Mouse (Mus musculus) spleen, postnatal 14 days (tissue): ENCODE data around the gene Mapk1.

Experiments used
- DNase-seq, 2 experiments: peaks; one replicate each; pipeline ENCODE4 v3.0.0; 2021 to 2022; ENCODE audit warnings: low spot score in 2 of 2

Mapk1 gene

DNA sequence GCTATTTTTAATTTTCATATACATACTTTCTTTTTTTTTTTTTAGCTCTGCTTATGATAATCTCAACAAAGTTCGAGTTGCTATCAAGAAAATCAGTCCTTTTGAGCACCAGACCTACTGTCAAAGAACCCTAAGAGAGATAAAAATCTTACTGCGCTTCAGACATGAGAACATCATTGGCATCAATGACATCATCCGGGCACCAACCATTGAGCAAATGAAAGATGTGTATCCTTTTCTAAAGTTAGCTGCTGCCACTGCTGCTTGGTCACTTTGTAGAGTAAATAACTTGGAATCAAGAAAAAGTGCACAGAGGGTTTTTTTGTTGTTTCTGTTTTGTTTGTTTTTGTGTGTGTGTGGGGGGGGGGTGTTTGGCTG lies 32.7 kb downstream of the Mapk1 start:
- no peak for DNase-seq

DNA sequence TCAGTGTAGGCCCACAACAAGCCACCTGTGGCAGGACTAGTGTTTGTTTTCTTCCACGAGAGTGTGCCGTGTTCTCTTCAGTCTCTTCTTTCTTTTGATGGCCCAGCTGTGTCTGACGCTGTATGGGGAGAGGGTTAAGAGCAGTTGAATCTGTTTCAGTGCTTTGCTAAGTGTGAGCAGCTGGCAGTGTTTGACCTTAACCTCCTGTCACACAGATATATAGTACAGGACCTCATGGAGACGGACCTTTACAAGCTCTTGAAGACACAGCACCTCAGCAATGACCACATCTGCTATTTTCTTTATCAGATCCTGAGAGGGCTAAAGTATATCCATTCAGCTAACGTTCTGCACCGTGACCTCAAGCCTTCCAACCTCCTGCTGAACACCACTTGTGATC lies 34.9 kb downstream of the Mapk1 start:
- no peak for DNase-seq

DNA sequence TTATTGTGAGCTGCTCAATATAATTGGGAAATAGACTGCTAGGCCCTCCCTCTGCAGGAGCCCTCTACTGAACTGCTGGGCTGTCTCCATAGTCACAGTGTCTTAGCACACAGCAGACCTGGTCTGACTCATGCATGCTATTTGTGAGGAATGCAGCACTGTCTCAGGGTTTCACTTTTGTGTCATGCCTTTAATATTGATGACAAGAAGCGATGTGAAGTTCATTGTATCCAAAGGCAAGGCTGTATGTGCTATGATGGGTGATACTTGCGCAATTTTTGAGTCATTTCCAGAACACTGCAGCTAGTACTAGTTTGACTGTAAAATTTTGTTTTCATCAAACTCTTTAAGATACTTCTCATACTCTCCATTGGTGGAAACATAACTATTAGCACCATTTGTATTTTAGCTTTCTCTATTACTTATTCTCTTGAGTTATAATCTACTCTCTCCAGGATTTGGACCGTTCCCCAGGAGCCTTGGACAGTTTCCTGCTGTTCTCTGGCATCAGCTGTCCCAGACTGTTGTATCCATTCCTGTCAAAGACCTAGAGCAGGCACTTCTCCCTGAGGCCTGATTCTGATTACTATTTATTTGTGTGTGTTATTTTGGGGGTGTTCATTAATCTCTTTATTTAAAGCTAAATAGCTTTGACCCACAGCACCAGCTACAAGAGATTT lies 41.4 kb downstream of the Mapk1 start:
- DNase-seq: no peak

DNA sequence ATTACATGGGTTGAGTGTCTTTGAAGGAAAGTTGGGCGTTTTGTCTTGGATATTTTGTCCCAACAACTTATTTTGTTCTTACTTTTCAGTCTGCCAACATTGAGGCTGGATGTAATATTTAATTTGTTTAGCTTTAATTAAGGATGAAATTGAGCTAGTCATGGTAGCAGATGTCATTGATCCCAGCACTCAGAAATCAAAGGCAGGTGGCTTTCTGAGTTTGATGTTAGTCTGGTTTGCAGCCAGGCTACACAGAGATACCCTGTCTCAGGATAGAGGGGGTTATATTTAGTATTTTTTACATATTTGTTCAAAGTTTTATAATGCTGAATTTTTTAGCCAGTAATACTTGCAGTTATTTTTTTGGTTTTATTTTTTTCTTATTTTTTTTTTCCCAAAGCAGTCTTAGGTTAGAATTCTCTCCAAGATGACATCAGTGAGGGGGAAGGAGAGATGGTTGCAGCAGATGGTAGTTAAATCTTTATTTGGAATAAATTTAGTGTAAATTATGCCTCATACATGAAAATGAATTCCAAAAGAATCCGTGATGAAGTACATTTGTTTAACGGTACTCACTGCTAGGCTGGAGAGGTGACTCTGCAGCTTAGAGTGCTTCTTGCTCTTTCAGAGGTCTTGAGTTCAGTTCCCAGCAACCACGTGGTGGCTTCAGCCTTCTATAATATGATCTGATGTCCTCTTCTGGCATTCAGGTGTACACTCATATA lies 47.0 kb downstream of the Mapk1 start:
- no peak for DNase-seq

DNA sequence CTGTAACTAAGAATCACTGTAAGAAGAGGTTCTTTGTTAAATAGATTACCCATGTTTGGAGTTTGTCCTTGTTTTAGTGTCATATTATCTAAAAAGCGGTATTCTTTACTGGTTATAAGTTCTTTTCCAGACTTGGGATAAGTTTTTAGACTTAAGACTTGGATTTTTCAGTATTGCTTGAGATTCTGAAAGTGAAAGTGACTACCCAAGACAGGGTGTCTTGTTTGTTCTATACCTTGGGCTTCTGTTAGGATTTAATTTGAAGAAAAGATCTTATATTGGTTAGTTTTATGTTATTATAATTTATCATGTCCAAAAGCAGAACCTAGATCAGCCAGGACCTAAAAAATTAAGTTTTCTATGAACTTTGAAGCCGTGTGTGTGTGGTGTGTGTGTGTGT lies 50.6 kb downstream of the Mapk1 start:
- no peak for DNase-seq

DNA sequence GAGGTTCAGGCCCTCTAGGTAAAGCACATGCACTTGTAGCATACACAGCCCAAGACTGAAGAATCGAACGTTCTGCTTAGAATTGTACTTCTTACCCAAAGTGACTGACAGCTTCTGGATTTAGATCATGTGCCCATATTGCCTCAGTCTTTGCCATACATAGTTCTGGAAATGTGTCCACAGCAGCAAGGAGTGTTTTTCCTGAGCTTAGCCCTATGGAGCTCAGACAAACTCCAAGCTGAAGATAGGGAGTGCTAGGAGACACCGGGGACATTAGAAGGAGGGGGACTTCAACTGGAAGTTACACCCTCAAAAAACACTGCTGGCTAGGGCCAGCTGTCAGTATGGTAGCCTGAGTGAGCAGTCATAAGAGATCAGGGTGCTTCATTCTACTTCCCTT lies 57.5 kb downstream of the Mapk1 start:
- DNase-seq: no peak

DNA sequence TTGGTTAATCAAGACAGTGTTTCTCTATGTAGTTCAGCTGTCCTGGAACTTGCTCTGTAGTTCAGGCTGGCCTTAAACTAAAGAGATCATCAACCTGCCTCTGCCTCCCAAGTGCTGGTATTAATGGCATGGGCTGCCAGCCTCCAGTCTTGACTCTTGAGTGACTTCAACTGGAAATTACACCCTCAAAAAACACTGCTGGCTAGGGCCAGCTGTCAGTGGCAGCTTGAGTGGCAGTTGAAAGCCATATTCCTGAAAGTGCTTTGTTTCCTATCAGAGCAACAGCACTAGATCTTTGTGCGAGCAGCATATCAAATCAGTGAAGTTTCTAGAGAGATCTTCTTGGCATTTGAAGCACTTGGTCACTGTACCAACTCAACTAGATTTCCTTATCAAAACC lies 58.2 kb downstream of the Mapk1 start:
- DNase-seq: no peak

DNA sequence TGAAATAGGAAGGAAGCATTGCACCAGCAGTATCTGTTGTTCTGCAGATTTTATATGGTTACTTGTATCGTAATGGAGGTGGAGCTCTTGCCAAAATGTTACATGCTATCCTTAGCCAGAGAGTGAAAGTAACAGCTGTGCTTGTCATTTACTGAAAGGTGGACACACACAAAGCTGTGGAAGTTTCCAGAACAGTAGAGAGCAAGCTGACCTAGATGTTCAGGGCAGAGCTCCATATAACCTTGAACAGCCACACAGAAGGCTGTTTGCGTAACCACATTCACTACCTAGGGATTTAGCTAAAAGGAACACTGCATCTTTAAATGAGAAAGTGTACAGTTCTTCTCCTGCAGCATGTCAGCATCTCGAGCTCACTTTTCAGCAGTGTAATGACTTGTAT lies 61.1 kb downstream of the Mapk1 start:
- no peak for DNase-seq

DNA sequence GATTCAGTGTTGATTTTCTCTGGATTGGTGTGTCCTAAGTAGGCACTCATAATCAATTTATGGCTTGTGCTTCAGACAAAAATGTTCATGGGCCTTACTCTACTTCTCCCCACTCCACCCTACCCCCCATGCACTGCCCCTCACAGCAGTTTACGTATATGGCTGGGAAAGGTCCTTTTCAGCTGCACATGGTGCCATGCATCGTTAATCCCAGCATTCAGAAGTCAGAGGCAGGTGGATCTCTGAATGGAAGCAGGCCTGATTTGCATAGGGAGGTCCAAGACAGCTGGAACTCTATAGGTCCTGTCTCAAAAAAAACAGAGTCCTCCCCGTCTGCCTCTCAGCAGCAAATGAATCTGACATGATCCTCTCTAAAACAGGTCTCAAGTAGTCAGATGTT lies 62.1 kb downstream of the Mapk1 start:
- DNase-seq: no peak

DNA sequence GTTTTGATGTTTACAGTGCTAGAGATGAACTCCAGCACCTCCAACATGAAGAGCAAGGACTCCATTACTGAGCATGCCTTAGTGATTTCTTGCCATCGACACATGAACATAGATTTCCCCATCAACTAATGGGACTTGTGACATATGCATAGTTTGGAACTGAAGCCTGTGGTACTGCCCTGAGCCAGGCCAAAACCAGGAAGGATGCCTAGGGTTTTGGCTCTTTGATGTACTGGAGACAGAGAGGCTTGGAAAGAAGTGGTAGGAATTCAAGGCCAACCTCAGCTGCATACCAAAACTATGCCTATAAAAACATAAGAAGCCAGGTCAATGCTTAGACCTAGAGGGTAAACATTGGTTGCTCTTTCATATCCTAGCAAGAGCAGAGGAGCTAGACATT lies 66.7 kb downstream of the Mapk1 start:
- DNase-seq: no peak

DNA sequence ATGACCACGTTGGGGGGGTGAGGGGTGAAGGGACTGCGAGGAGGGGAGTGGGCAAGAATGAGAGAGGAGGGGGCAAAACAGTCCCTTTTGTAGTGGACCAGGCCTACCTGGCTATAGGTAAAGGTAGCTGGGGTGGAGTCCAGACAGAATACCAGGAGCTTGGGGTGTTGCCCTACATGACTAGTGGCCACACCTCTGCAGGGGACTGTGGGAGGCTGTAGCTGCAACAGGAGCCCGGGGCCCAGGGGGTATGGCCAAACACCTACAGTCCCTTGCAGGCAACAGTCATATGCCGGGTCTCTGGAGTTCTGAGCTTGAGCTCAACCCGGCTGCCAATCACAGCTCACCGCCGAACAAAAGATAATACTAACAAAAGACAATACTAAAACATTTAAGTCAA lies 68.9 kb downstream of the Mapk1 start:
- DNase-seq: no peak

DNA sequence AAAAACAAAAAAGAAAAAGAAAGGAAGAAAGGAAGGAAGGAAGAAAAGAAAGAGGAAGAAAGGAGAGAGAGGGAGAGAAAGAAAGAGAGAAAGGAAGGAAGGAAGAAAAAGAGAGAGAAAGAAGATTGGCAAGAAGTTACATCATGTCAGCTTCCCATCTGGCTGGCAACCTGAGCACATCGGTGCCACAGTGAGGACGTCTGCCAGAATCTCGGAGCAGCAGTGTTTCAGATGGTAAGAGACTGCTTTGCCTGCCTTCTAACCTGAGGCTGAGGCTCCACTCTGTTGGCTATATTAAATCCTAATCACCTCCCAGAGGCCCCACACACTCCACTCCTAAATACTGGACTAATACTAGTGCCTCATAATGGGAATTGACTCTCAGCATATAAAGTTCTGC lies 70.7 kb downstream of the Mapk1 start:
- no peak for DNase-seq

DNA sequence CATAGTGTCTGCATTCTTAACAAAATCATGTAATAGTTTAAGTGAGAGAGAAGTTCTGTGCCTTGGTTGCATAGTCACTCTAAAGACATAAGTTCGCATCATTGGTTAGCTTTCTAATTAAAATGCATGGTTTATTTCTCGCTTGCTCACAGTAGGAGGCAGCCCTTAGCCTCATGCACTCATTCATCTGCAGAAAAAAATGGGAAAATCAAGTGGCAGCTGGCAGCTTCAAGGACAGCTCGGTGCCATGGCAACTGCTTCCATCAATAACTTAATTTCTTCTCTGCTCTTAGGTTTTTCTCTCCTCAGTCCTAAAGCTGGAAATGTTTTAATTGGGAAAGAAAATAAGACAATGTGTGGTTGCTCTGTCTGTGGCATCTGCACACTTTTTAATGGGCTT lies 72.4 kb downstream of the Mapk1 start:
- no peak for DNase-seq

DNA sequence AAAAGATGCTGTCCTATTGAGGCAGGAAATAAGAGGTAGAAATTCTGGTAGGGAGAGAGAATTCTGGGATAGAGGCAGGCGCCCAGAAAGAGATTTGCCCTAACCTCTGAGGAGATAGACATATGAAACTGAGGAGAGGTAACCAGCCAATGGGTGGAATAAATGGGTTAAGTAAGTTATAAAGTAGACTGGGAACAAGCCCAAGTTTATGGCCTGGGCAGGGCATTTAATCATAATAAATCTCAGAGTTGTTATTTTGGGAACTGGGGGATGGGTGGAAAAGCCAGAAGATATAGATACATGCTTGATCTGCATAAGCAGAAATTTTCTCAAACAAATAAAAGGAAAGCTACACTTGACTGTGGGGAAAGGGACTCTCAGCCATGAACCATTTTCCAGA lies 79.2 kb downstream of the Mapk1 start:
- DNase-seq: no peak

DNA sequence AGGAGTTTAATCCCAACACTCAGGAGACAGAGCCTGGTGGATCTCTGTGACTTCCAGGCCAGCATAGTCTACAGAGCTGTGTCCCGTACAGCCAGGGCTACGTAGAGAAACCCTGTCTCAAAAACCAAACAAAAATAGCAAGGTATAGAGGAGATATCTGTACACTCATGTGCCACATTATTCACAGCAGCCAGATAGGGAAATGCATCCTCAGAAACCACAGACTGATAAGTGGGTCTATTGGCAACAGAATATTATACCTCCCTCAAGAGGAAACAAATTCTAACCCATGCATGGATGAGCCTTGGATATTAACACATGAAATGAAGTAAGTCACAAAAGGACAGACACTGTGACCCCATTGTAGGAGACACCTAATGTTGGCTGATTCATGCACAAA lies 84.4 kb downstream of the Mapk1 start:
- no peak for DNase-seq

DNA sequence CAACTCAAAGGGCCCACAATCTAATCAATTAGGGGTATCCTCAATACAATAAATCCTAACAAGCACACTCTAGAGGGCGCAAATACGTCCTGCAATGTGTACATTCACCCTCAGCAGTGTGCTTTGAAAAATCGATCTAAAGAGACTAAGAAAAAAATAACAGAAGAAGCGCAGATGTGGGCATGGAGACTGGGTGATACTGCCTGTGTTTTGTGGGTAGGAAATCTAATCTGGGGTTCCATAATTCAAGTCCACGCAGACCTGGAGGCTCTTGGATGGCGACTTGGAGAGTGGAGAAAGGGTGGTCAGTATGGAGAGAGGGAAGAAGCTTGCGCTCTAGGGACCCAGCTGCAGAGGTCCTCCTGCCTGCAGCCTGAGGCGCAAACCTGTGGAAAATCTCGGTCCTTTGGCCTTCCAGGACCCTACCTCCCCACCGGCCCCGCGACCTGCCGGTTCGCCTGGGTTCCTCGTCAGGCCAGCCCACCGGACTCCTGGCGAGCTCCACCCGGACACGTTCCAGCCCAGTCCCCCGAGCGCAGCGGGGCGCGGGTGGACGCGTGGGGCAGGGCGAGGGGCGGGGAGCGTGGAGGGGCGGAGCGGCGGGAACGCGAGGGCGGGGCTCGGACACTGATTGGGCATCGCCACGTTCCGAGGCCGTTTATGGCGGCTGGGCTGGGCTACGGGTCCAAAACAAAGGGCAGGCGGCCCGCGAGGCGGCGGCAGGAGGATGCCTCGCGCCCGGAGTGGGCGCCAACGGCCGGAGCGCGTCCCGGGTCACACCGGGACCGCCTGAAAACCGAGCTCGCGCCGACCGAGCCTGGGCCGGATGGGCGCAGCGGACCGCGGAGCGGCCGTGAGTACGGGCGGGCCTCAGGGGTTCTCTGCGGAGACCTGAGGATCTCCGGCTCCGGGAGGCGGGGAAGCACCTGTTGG lies 86.6 kb downstream of the Mapk1 start, which contains the start of gene Ypel1:
Gene Ypel1 (plus strand): TSS at position 186 of the 933 bp plus-strand sequence.
- peak; percentile 55 to 62 for DNase-seq

DNA sequence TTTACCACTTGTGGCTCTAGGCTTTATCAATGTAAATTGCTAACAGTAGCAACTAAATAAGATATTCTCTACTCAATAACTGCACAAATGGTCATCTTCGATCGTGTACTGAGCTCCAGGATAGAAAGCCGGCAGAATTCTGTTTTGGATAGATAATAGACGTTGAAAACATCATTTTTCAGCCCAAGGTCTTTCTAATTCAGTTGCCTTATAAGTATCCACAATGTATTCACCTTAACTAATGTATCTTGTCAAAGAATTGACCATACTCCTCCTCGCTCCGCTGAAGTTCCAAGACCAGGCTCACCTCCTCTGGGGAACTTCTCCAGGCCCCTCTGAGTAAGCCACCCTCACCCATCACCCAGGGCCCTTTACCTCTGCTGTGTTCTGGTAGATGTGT lies 87.5 kb downstream of the Mapk1 start:
- DNase-seq: no peak

DNA sequence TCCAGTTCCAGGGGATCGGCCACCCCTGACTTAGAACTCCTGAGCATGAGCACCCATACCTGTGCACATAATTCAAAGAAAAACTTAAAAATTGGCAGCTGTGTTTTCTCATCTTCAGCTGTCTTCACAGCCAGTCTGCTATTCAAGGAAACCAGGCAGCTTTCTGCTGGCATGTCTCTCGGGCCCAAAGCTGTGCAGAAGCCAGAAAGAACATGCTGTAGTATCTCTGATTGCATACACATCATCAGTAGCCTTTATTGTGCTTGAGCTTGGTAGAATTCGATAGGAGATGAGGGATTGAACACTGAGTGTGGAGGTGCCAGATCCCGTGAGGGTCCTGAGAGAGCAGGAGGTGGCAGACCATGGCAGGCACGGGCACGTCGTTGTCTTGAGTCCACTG lies 89.8 kb downstream of the Mapk1 start:
- no peak for DNase-seq

DNA sequence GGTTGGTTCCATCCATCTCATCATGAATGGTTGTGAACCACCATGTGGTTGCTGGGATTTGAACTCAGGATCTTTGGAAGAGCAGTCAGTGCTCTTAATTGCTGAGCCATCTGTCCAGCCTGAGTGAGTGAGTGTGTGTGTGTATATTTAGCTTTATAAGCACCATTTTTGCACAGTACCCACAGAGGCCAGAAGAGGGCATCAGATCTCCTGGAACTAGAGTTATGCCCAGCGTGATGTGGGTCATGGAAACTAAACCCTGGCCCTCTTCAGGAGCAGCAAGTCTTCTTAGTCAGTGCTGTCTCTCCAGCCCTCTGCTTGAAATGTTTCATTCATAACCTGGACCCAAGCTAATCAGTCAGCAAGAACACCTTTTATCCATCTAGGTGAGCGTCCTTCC lies 93.1 kb downstream of the Mapk1 start:
- no peak for DNase-seq

DNA sequence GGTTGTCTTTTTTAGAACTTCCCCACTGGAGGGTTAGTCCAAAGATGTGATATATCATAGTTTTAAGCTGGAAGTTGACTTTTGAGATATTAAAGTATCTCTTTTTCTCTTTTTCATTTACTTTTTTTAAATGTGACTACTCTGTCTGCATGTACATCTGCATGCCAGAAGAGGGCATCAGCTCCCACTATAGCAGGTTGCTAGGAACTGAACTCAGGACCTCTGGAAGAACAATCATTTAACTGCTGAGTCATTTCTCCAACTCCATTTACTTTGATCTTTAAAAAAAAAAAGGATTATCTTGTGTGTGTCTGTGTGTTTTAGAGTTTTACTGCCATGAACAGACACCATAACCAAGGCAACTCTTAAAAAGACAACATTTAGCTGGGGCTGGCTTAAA lies 93.7 kb downstream of the Mapk1 start:
- no peak for DNase-seq

DNA sequence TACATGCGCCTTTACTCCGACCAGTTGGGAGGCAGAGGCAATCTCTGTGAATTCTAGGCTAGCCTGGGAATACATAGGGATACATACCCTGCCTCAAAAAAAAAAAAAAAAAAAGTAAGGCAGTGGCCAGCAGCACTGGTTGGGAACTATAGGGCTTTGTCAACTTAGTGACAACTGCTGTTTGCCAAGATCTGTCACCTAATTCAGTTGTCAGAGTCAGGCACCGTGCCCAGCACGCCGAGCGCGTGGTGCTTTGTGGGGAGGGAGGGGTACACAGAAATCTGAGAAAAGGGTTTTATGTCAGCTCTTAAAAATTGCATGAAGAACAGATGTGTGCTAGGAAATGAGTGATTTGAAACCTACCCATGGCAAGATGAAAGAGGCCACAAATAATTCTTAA lies 94.9 kb downstream of the Mapk1 start:
- DNase-seq: no peak

DNA sequence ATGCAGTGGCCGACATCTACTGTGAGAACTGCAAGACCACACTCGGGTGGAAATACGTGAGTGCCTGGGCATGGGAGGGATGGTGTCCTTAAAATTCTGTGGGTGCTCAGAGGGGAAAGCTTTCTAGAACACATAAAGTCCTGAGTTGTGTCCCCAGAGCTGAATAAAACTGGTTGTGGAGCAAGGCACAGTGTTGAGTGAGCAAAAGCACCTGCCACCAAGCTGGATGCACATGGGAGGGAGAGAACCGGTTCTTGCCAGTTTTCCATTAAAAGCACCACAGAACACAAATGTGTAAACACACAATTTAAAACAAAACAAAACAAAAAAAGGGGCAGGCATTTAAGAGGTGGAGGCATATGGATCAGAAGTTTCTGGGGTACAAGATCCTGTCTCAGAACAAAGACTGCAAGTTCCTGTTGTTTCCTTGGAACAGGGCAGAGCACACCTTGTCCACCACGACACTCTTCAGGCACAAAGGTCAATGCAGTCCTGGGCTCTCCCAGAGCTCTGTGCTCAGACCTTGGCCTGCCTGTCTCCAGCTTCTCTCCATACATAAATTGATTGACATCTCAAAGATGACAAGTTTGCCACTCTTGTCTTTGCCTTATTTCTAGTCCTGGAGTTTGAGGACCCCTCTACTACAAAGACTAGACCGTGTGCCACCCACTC lies 99.1 kb downstream of the Mapk1 start:
- no peak for DNase-seq
